Mouse (Mus musculus) limb, embryonic 11.5 days (tissue): ENCODE measurements around the gene Rln1. TPM values are rescaled to one million over a fixed set of nuclear protein-coding genes. Genes with fewer than 3 reads are reported as not detected.
A peak's percentile ranks its signal among the peaks of the same experiment; 100 is the strongest.

Experiments
- ATAC-seq: fragments of 200-750 bp; cut with Nextera tagmentation; 2 replicates; pipeline ENCODE4 v1.8.0; 2017; ENCODE audit warnings: low read depth; ENCODE audit not compliant: insufficient number of reproducible peaks, low FRiP score, low TSS enrichment
- DNase-seq: peaks from one replicate; pipeline ENCODE4 v3.0.0-alpha.2; 2015; ENCODE audit warnings: low spot score
- H3K27ac ChIP-seq: fragments of 300-500 bp; sonication (generic); replicated peaks from 2 replicates; pipeline ENCODE4 v1.5.1; 2014; ENCODE audit warnings: low read depth, mild to moderate bottlenecking, low read length
- H3K27me3 ChIP-seq: fragments of 300-500 bp; sonication (generic); 2 replicates; pipeline ENCODE4 v1.6.1; 2014; ENCODE audit warnings: mild to moderate bottlenecking, low read length, mixed read lengths; ENCODE audit not compliant: control insufficient read depth, insufficient read depth
- H3K36me3 ChIP-seq: fragments of 300-500 bp; sonication (generic); 2 replicates; pipeline ENCODE4 v1.6.1; 2014; ENCODE audit warnings: mild to moderate bottlenecking, low read length, moderate library complexity, mixed read lengths; ENCODE audit not compliant: control insufficient read depth, insufficient read depth
- H3K4me1 ChIP-seq: fragments of 300-500 bp; sonication (generic); 2 replicates; pipeline ENCODE4 v1.6.1; 2014; ENCODE audit warnings: low read length, mixed read lengths; ENCODE audit not compliant: control insufficient read depth, insufficient read depth
- H3K4me2 ChIP-seq: fragments of 300-500 bp; sonication (generic); 2 replicates; pipeline ENCODE4 v1.6.1; 2014; ENCODE audit warnings: low read depth, mild to moderate bottlenecking, moderate library complexity; ENCODE audit not compliant: severe bottlenecking
- H3K4me3 ChIP-seq: fragments of 300-500 bp; sonication (generic); 2 replicates; pipeline ENCODE4 v1.5.1; 2014; ENCODE audit warnings: low read depth, low read length
- H3K9ac ChIP-seq: fragments of 300-500 bp; sonication (generic); 2 replicates; pipeline ENCODE4 v1.6.1; 2014; ENCODE audit warnings: mild to moderate bottlenecking, low read length
- H3K9me3 ChIP-seq: fragments of 300-500 bp; sonication (generic); 2 replicates; pipeline ENCODE4 v1.6.1; 2016; ENCODE audit warnings: low read length; ENCODE audit not compliant: control insufficient read depth
- WGBS: fragments of 180-500 bp; shearing (Covaris S2); extraction: QIAGEN DNeasy Blood & Tissue Kit; methylation state at CpG from one replicate; pipeline ENCODE4 v1.1.7; 2014; 5-methylcytosine and 5-hydroxymethylcytosine counted together
- polyA plus RNA-seq: library from polyadenylated mRNA; unstranded; fragments of >200 nt; fragmentation: Nextera tagmentation; extraction: Ambion mirVana; gene quantifications from 2 replicates; pipeline ENCODE4 v1.2.1, GENCODE M21; 2014

Gene Rln1
- polyA plus RNA-seq, 1 experiment from 2014 or later, result not detected

GRCm38 (mm10) chr19:29350991-29351390, 16.5 kb upstream of the Rln1 start:
- ATAC-seq (no peak), DNase-seq (no peak)
- Histone ChIP-seq H3K4me3 (no peak overlapping the region), H3K9ac (no peak overlapping the region), H3K27me3 (no peaks in the 10 kb centered on the region), H3K9me3 (no peaks in the 10 kb centered on the region), H3K27ac (no peak overlapping the region), H3K4me2 (no peak overlapping the region), H3K36me3 (no peaks in the 10 kb centered on the region), H3K4me1 (no peaks in the 10 kb centered on the region)
- 64% methylated on average over 5 of the region's 5 CpGs for WGBS

DNA sequence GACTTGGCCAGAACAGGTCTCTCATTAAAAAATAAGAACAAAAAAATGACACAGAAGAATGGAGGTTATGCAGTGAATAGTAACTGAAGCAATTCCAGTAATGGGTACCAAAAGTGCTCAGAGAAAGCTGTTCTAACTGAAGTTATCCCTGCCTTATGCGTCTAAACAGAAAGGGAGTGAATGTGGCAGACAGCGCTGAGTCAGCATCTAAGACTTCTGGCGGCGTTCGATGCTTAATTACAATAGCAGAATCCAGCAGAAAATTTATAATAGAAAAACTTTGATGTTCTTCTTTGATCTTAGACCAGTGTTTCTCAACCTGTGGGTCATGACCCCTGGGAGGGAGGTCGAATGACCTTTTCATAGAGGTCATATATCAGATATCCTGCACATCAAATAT, 11.2 kb upstream of the Rln1 start:
- no peak overlapping the region for H3K4me2 ChIP-seq
- WGBS, result 82% methylated on average over 6 of the region's 6 CpGs
- no peaks in the 10 kb centered on the region for H3K36me3 ChIP-seq
- H3K27me3 ChIP-seq, result no peaks in the 10 kb centered on the region
- DNase-seq, result no peak
- H3K9ac ChIP-seq, result no peak overlapping the region
- H3K4me1 ChIP-seq, result no peaks in the 10 kb centered on the region
- H3K4me3 ChIP-seq, result no peak overlapping the region
- no peak overlapping the region for H3K27ac ChIP-seq
- no peak for ATAC-seq
- H3K9me3 ChIP-seq, result no peaks in the 10 kb centered on the region

GRCm38 (mm10) chr19:29344868-29345267, 10.4 kb upstream of the Rln1 start:
- no peaks in the 10 kb centered on the region for H3K4me1 ChIP-seq
- no peaks in the 10 kb centered on the region for H3K9me3 ChIP-seq
- H3K9ac ChIP-seq, result no peak overlapping the region
- no peak overlapping the region for H3K4me3 ChIP-seq
- no peak overlapping the region for H3K4me2 ChIP-seq
- H3K27ac ChIP-seq, result no peak overlapping the region
- ATAC-seq, result no peak
- H3K36me3 ChIP-seq, result no peaks in the 10 kb centered on the region
- DNase-seq, result no peak
- H3K27me3 ChIP-seq, result no peaks in the 10 kb centered on the region

GRCm38 (mm10) chr19:29342281-29342680, 7.8 kb upstream of the Rln1 start:
- Histone ChIP-seq H3K9me3 (no peaks in the 10 kb centered on the region), H3K4me2 (no peak overlapping the region), H3K27ac (no peak overlapping the region), H3K9ac (no peak overlapping the region), H3K4me3 (no peak overlapping the region), H3K27me3 (no peaks in the 10 kb centered on the region), H3K36me3 (no peaks in the 10 kb centered on the region), H3K4me1 (no peaks in the 10 kb centered on the region)
- ATAC-seq, result no peak
- DNase-seq, result no peak
- WGBS, result 77% methylated on average over 6 of the region's 6 CpGs

- H3K4me1 ChIP-seq, result no peaks in the 10 kb centered on the region
- 88% methylated on average over 4 of the region's 4 CpGs for WGBS
- no peak overlapping the region for H3K4me2 ChIP-seq
- H3K27ac ChIP-seq, result no peak overlapping the region
- ATAC-seq (no peak), DNase-seq (no peak)
- no peak overlapping the region for H3K4me3 ChIP-seq
- H3K9ac ChIP-seq, result no peak overlapping the region
- H3K9me3 ChIP-seq, result no peaks in the 10 kb centered on the region
- no peaks in the 10 kb centered on the region for H3K27me3 ChIP-seq
- no peaks in the 10 kb centered on the region for H3K36me3 ChIP-seq
These were observed 6.6 kb upstream of the Rln1 start for GRCm38 (mm10) chr19:29341029-29341428.

DNA sequence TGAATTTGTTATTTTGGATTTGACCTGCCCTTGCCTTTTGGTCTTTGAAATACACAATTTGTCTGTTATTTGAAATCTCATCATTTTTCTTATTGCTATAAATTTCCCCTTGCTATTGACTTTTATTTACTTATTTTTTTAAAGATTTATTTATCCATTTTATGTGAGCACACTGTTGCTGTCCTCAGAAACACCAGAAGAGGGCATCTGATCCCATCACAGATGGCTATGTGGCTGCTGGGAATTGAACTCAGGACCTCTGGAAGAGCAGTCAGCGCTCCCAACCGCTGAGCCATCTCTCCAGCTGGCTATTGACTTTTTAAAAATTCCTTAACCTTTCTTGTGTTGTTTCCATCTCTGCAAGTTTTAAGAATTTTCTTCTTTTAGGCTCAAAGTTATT, 2.2 kb upstream of the Rln1 start:
- H3K27ac ChIP-seq, result no peak overlapping the region
- H3K4me3 ChIP-seq, result no peak overlapping the region
- no peak for ATAC-seq
- H3K9ac ChIP-seq, result no peak overlapping the region
- peaks cover 4% of the 10 kb centered on the region; the same call in 1 of the 2 replicates for H3K4me1 ChIP-seq
- H3K36me3 ChIP-seq, result no peaks in the 10 kb centered on the region
- no peaks in the 10 kb centered on the region for H3K27me3 ChIP-seq
- WGBS, result 89% methylated on average over 2 of the region's 2 CpGs
- no peak for DNase-seq
- no peaks in the 10 kb centered on the region for H3K9me3 ChIP-seq
- H3K4me2 ChIP-seq, result no peak overlapping the region

DNA sequence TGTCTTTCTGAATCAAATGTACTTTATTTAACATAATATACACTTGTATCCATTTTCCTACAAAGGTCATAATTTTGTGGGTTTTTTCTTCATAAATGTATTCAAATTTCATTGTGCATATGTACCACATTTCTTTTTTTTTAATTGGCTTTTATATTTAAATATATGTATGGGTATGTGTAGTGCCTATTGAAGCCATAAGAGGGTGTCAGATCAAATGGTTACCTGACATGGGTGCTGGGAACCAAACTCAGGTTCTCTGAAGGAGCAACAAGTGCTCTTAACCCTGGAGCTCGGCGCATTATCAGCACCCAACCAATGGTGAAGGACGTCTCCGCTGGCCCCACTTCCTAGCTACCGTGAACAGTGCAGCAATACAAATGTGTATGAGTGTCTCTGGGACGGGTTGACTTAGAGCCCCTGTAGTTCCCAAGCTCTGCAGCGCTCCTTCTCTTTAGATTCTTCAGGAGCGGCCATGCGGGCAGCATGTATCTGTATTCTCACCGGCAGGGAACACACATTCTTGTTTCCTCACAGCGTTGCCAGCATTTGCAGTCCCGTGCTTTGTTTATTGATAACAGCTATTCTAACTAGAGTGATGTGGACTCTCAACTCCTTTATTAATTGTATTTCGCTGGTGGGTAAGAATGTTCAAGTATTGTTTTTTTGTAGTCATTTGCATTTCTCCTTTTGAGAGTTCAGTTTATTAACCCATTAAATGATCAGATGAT, 7.5 kb downstream of the Rln1 start:
- H3K27ac ChIP-seq, result no peak overlapping the region
- no peak overlapping the region for H3K4me2 ChIP-seq
- no peaks in the 10 kb centered on the region for H3K27me3 ChIP-seq
- H3K4me1 ChIP-seq, result no peaks in the 10 kb centered on the region
- no peak for DNase-seq
- no peak overlapping the region for H3K4me3 ChIP-seq
- 87% methylated on average over 13 of the region's 13 CpGs for WGBS
- H3K9me3 ChIP-seq, result no peaks in the 10 kb centered on the region
- ATAC-seq, result no peak
- H3K36me3 ChIP-seq, result no peaks in the 10 kb centered on the region
- no peak overlapping the region for H3K9ac ChIP-seq

DNA sequence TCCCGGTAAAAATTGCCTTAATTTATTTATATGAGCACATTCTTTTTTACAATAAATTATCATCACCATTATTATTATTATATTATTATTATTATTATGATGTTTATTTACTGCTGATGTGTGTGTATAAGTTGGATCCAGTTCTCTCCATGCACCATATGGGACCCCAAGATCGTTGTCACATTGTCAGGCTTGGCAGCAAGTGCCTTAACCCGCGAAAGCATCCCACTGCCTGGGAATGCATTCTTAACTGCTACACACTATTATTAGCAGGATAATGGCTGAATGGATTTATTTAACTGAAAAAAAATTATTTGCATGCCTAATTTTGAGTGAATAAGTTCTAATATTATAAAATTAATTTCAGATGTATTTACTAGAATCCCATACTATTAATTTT, 8.1 kb downstream of the Rln1 start:
- H3K9me3 ChIP-seq, result no peaks in the 10 kb centered on the region
- H3K4me1 ChIP-seq, result no peaks in the 10 kb centered on the region
- H3K4me3 ChIP-seq, result no peak overlapping the region
- no peaks in the 10 kb centered on the region for H3K27me3 ChIP-seq
- H3K4me2 ChIP-seq, result no peak overlapping the region
- WGBS, result 93% methylated on average over 4 of the region's 4 CpGs
- no peak overlapping the region for H3K27ac ChIP-seq
- H3K36me3 ChIP-seq, result no peaks in the 10 kb centered on the region
- ATAC-seq (no peak), DNase-seq (no peak)
- no peak overlapping the region for H3K9ac ChIP-seq

- 62% methylated on average over 9 of the region's 9 CpGs for WGBS
These were observed 8.7 kb downstream of the Rln1 start for GRCm38 (mm10) chr19:29325852-29326180.

More at GRCm38 (mm10) chr19:29325852-29326180, 8.7 kb downstream of the Rln1 start:
- no peaks in the 10 kb centered on the region for H3K9me3 ChIP-seq
- H3K27ac ChIP-seq, result no peak overlapping the region
- H3K4me2 ChIP-seq, result peak overlapping the region; percentile 58; the same call in 1 of the 2 replicates
- H3K4me3 ChIP-seq, result no peak overlapping the region
- H3K36me3 ChIP-seq, result no peaks in the 10 kb centered on the region
- DNase-seq (no peak), ATAC-seq (no peak)
- no peak overlapping the region for H3K9ac ChIP-seq
- H3K4me1 ChIP-seq, result no peaks in the 10 kb centered on the region
- no peaks in the 10 kb centered on the region for H3K27me3 ChIP-seq
